Mouse (Mus musculus) MEL (cell line): Measurements from ENCODE around the gene Hspa12b. TPM values are rescaled to one million over a fixed set of nuclear protein-coding genes. Genes with fewer than 3 reads are reported as not detected.

Experiments used
- polyA plus RNA-seq, 2 experiments: library from polyadenylated mRNA; stranded (reverse) in 1 of 2; unstranded in 1 of 2; fragments of >175 nt in 1 of 2; fragments of >200 nt in 1 of 2; gene quantifications; 2 replicates each; pipeline versions ENCODE4 v1.2.1 to v1.2.4; 2012; ENCODE audit warnings: low replicate concordance in 2 of 2, low read depth in 1 of 2; ENCODE audit not compliant: insufficient read length in 2 of 2, insufficient read depth in 1 of 2, missing spikeins in 1 of 2
- total RNA-seq: library from RNA; depleted of rRNA; stranded (reverse); fragments of 300-350 nt; gene quantifications from 2 replicates; pipeline ENCODE4 v1.2.3, GENCODE M21; 2012; rRNA removed

Hspa12b gene
- total and polyA plus RNA-seq, 3 experiments, result 0.04 to 1.2 TPM; not detected in 1

Other genes starting within 250 kb of the Hspa12b start
- 5.4 and 6.1 TPM in 2 replicates for gene 4930402H24Rik, start 220.9 kb upstream of the Hspa12b start, total RNA-seq
- 1 to 10 TPM in 1 of 2 experiments, not detected in 1; 6.2 TPM for gene 4930402H24Rik, start 220.9 kb upstream of the Hspa12b start, polyA plus RNA-seq
- gene Atrn, start 220.8 kb upstream of the Hspa12b start, total RNA-seq, result 5.7 and 6.3 TPM in 2 replicates
- gene Atrn, start 220.8 kb upstream of the Hspa12b start, polyA plus RNA-seq, result 10 to 100 TPM in 1 of 2 experiments, 1 to 10 TPM in 1; 9.2 to 28.2 TPM
- gene Gfra4, start 84.2 kb upstream of the Hspa12b start, total RNA-seq, result 0.10 TPM in 1 of 2 replicates, not detected in the other
- gene Gfra4, start 84.2 kb upstream of the Hspa12b start, polyA plus RNA-seq, result not detected
- 0.12 TPM in 1 of 2 replicates, not detected in the other for gene Adam33, start 63.5 kb upstream of the Hspa12b start, total RNA-seq
- under 1 TPM in 1 of 2 experiments, not detected in 1; 0.28 TPM for gene Adam33, start 63.5 kb upstream of the Hspa12b start, polyA plus RNA-seq
- gene Siglec1, start 40.5 kb upstream of the Hspa12b start, total RNA-seq, result 0.04 TPM in 1 of 2 replicates, not detected in the other
- gene Siglec1, start 40.5 kb upstream of the Hspa12b start, polyA plus RNA-seq, result under 1 TPM in 1 of 2 experiments, not detected in 1; 0.07 TPM
- not detected in 2 replicates for gene Gm11037, start 6.2 kb downstream of the Hspa12b start, total RNA-seq
- not detected for gene Gm11037, start 6.2 kb downstream of the Hspa12b start, polyA plus RNA-seq
- gene 1700037H04Rik, start 32.8 kb downstream of the Hspa12b start, total RNA-seq, result 38.2 and 45.5 TPM in 2 replicates
- 10 to 100 TPM in 1 of 2 experiments, not detected in 1; 72.6 TPM for gene 1700037H04Rik, start 32.8 kb downstream of the Hspa12b start, polyA plus RNA-seq
- 16.1 and 24.3 TPM in 2 replicates for gene Cenpb, start 52.8 kb downstream of the Hspa12b start, total RNA-seq
- gene Cenpb, start 52.8 kb downstream of the Hspa12b start, polyA plus RNA-seq, result 10 to 100 TPM in 1 of 2 experiments, not detected in 1; 34.9 TPM
- gene Cdc25b, start 59.7 kb downstream of the Hspa12b start, total RNA-seq, result 11.8 and 12.6 TPM in 2 replicates
- 10 to 100 TPM in 1 of 2 experiments, not detected in 1; 34.5 TPM for gene Cdc25b, start 59.7 kb downstream of the Hspa12b start, polyA plus RNA-seq
- 0.46 and 1.8 TPM in 2 replicates for gene Spef1, start 60.0 kb downstream of the Hspa12b start, total RNA-seq
- 1 to 10 TPM in 1 of 2 experiments, not detected in 1; 1.2 TPM for gene Spef1, start 60.0 kb downstream of the Hspa12b start, polyA plus RNA-seq
- 9.6 TPM in 2 replicates for gene Ap5s1, start 79.8 kb downstream of the Hspa12b start, total RNA-seq
- gene Ap5s1, start 79.8 kb downstream of the Hspa12b start, polyA plus RNA-seq, result 10 to 100 TPM in 1 of 2 experiments, not detected in 1; 12.7 TPM
- gene Mavs, start 106.8 kb downstream of the Hspa12b start, total RNA-seq, result 21.2 and 21.3 TPM in 2 replicates
- gene Mavs, start 106.8 kb downstream of the Hspa12b start, polyA plus RNA-seq, result 10 to 100 TPM in 1 of 2 experiments, not detected in 1; 32.1 TPM
- gene Pank2, start 135.2 kb downstream of the Hspa12b start, total RNA-seq, result 34.9 and 36.0 TPM in 2 replicates
- gene Pank2, start 135.2 kb downstream of the Hspa12b start, polyA plus RNA-seq, result 100 to 1,000 TPM in 1 of 2 experiments, 10 to 100 TPM in 1; 71.8 to 275 TPM
- 0.73 and 0.78 TPM in 2 replicates for gene Rnf24, start 225.6 kb downstream of the Hspa12b start, total RNA-seq
- gene Rnf24, start 225.6 kb downstream of the Hspa12b start, polyA plus RNA-seq, result 1 to 10 TPM in 1 of 2 experiments, not detected in 1; 2.9 TPM